Mouse (Mus musculus) activated CD4-positive, CD25-positive, alpha-beta regulatory T cell, adult 9 weeks (primary cell): ENCODE measurements around the gene Map1lc3a. TPM values are rescaled to one million over a fixed set of nuclear protein-coding genes. Genes with fewer than 3 reads are reported as not detected.

ENCODE experiments used
- polyA plus RNA-seq: library from polyadenylated mRNA; unstranded; fragments of 100-300 nt; shearing (Covaris generic); gene quantifications from one replicate; pipeline ENCODE4 v1.2.1, GENCODE M21; 2017

The Map1lc3a gene
- 1.7 TPM for polyA plus RNA-seq

DNA sequence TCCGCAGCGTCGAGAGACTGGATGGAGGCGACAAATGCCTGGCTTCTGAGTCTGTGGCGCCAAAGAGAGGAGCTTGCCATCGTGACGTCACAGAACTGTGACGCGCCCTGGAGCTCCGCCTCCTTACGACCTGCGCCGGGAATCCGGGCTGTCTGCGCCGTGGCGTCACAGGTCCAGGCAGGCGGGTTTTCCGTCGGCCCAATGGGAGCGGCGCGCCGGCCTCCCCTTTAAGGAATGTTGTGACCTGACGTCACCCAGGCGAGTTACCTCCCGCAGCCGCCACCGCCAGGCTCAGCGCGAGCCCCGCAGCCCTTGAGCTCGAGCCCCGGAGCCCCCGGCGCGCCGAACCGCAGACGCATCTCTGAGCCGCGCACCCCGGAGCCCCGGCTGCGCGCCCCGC, at the start of gene Map1lc3a:
TSS of gene Map1lc3a (plus strand) at position 103 of the 400 bp plus-strand sequence.

DNA sequence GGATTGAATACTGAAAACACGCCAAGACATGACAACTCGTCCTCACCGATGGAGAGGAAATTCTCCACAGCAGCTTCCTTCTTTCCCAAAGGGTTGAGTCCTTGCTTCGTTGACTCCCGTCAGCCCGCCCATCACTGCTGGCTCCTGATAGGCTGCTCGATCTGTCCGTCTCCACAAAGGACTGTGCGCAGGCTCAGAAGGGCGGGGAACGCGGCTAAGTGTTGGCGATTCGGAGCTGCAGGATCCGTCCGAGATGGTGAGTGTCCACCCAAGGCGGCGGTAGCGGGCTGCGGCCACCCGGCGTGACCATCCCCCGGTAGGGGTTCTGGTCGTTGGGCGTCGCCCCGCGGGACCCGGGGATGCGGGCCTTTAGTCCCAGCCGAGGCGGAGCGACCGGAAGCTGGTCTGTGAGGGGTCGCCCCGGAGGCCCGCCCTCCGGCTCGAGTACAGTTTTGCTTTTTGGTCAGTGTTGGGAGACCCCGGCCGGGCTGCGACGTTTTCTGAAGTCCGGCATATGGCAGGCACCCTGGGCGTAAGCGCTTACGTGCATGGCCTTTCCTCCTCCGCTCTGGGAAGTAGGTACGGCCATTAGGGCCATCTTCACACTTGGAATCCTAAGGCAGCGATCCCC, 39.6 kb upstream of the Map1lc3a start, which contains the start of gene Dynlrb1:
TSS of gene Dynlrb1 (plus strand) at position 172 of the 631 bp plus-strand sequence.

Other genes starting within 250 kb of the Map1lc3a start
- 30.0 TPM for gene Ahcy, start 201.8 kb upstream of the Map1lc3a start, polyA plus RNA-seq
- gene Itch, start 142.8 kb upstream of the Map1lc3a start, polyA plus RNA-seq = 112 TPM
- gene Dynlrb1, start 39.8 kb upstream of the Map1lc3a start, polyA plus RNA-seq = 352 TPM
- 52.5 TPM for gene Pigu, start 81.1 kb downstream of the Map1lc3a start, polyA plus RNA-seq
- gene Trp53inp2, start 104.8 kb downstream of the Map1lc3a start, polyA plus RNA-seq = 2.5 TPM
- gene Ncoa6, start 197.6 kb downstream of the Map1lc3a start, polyA plus RNA-seq = 6.9 TPM
- 36.1 TPM for gene Acss2, start 241.7 kb downstream of the Map1lc3a start, polyA plus RNA-seq
- 16.2 TPM for gene Ggt7, start 241.9 kb downstream of the Map1lc3a start, polyA plus RNA-seq